Mouse (Mus musculus) cerebellum, adult 8-10 months (tissue): ENCODE data around the gene Mrpl19.

Experiments used
- DNase-seq: peaks from one replicate; pipeline ENCODE4 v3.0.0; 2022

Mrpl19 gene

DNA sequence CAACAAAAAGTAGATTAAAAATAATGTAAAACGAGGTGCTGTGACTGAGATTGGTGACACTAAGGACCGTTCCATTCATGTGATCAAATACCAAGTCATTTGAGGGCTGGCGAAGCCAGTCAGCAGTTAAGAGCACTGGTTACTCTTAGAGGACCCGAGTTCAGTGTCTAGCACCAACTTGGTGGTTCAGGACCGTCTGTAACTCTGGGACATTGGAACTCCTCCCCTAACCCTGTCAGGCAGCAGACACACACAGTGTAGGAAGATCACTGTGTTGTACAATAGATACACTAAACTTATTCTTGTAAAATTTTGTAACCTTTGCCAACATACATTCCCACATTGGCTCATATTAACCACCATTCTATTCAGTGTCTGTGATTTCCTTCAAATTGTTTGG lies 41.5 kb downstream of the Mrpl19 start:
- no peak for DNase-seq

DNA sequence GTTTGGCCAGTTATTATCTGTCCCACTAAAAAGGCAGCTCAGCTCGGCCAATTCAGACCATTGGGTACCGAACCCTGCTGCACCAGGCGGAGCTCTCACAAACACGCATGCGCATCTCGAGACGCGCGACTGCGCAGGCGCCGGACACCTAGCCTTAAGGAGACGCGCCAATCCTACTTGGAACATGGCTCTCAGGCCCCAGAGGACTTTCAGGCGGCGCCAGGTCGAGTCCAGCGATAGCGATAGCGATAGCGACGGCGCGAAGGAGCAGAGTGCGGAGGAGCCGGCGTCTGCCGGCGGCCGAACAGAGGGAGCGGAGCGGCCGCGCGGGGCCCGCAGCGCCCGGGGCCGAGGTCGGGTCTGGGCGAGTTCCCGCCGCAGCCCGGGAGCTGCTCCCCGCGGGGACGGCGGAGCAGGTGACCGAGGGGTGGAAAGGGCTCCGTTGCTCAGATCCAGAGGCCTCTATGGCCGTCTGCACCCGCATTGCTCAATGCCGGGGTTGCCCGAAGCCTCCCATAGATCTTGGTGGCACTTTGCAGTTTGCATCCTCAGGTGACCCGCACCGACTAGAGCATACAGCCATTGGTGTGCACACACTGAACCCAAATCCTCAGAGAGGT lies 42.1 kb downstream of the Mrpl19 start, which contains the start of gene Gcfc2:
TSS of gene Gcfc2 (plus strand) at position 147 of the 620 bp plus-strand sequence.
- peak; percentile 96 for DNase-seq

DNA sequence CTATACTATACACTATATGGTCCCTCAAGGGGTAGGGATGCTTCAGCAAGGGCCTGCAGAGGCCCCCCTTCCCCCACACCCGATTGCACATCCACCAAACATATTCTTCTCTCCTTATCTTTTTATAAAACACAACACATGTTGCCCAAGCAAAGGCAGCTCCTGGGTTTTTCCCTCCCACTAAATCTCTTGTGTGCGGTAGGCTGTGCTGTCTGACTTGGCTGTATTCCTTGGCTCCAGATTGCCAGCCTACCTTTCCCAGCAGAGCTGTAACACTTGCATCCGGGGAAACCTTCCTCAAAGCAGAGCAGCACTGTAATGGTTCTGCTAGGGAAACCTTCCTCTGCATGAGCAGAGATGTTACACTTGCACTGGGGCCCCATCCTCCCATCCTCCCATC lies 53.6 kb downstream of the Mrpl19 start:
- DNase-seq = no peak

DNA sequence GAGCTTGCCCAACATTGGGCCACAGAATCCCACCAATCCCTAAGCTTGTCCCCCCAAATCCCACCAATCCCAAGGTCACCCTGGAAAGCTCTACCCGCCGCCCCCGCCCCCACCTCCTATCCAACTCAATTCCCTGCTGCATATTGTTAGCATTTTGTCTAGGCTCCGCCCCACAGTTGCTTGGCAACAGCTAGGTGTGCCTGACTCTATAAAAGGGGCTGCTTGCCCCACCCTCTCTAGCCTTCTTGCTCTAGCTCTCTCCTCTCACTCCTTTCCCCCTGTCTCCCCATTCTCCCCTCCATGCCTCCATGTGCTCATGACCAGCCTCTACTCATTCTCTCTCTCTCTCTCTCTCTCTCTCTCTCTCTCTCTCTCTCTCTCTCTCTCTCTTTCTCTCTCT lies 54.0 kb downstream of the Mrpl19 start:
- DNase-seq = no peak

DNA sequence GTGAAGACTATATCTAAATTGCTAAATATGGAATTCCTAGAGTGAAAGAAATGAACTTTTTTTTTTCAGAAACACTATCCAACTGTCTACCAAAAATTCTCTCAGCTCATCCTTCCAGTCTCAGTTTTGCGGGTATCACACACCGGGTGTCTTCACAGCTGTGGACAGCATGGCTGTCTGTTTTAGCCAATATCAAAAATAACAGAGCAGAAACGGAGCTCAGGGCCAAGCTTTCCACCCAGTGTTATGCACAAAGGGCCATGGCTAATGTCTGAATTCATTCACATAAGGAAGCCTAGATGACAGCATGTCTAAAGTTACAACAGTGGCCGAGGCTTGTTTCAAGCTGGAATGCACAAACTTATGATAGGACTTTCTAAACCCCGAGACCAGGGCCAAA lies 54.5 kb downstream of the Mrpl19 start:
- DNase-seq = no peak

DNA sequence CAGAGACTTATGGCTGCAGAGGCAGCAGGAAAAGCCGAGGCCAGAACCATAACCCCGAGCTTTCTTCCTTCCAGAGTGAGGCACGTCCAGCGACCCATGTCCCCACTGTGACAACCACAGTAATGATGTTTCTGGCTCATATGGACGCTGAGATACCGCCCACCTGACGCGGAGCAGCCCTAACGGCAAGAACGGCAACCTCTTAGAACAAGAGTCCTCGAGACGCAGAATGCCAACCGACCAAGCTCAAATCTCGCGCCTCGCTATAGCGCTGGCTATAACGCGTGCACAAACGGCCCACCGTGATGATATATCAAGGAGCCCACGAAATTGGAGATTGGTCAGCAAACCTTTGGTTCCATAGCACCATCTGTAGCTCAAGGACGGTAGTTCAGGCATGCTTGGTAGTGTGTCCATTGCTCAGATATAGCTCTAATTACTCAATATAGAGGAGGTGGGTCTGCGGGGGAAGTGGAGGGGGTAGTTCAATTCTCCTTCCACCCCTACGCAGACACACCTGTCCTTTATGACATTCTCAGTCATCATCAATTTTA lies 55.4 kb downstream of the Mrpl19 start:
- no peak for DNase-seq
